Mouse (Mus musculus) heart, postnatal 0 days (tissue): ENCODE results near the gene Zfp383. TPM values are rescaled to one million over a fixed set of nuclear protein-coding genes. Genes with fewer than 3 reads are reported as not detected.

ENCODE experiments used
- ATAC-seq: fragments of 200-750 bp; cut with Nextera tagmentation; 2 replicates; pipeline ENCODE4 v1.8.0; 2017; ENCODE audit warnings: low read depth, moderate number of reproducible peaks, moderate library complexity; ENCODE audit not compliant: insufficient read depth
- DNase-seq: peaks from one replicate; pipeline ENCODE4 v3.0.0-alpha.2; 2016; ENCODE audit warnings: low spot score
- H3K27ac ChIP-seq: fragments of 300-500 bp; sonication (generic); 2 replicates; pipeline ENCODE4 v1.5.1; 2014; ENCODE audit warnings: low read depth, mild to moderate bottlenecking
- H3K27me3 ChIP-seq: fragments of 300-500 bp; sonication (generic); 2 replicates; pipeline ENCODE4 v1.6.1; 2014; ENCODE audit warnings: low read length, mixed read lengths; ENCODE audit not compliant: control insufficient read depth, insufficient read depth
- H3K36me3 ChIP-seq: fragments of 300-500 bp; sonication (generic); replicated peaks from 2 replicates; pipeline ENCODE4 v1.6.1; 2014; ENCODE audit warnings: low read length, mixed read lengths; ENCODE audit not compliant: control insufficient read depth, insufficient read depth
- H3K4me1 ChIP-seq: fragments of 300-500 bp; sonication (generic); 2 replicates; pipeline ENCODE4 v1.6.1; 2014; ENCODE audit warnings: antibody characterized with exemption; ENCODE audit not compliant: control insufficient read depth, insufficient read depth
- H3K4me2 ChIP-seq: fragments of 300-500 bp; sonication (generic); 2 replicates; pipeline ENCODE4 v1.6.1; 2014; ENCODE audit warnings: low read depth, mild to moderate bottlenecking, low read length, moderate library complexity
- H3K4me3 ChIP-seq: fragments of 300-500 bp; sonication (generic); 2 replicates; pipeline ENCODE4 v1.5.1; 2014; ENCODE audit warnings: low read depth, low read length
- H3K9ac ChIP-seq: fragments of 300-500 bp; sonication (generic); replicated peaks from 2 replicates; pipeline ENCODE4 v1.6.1; 2014; ENCODE audit warnings: low read depth, low read length, mixed read lengths
- H3K9me3 ChIP-seq: fragments of 300-500 bp; sonication (generic); replicated peaks from 2 replicates; pipeline ENCODE4 v1.6.1; 2016; ENCODE audit warnings: low read length; ENCODE audit not compliant: control insufficient read depth
- CTCF ChIP-seq: IDR thresholded peaks from 2 replicates; pipeline ENCODE4 v1.5.1; 2016; ENCODE audit warnings: antibody characterized with exemption, control low read depth, low read depth
- EP300 ChIP-seq: IDR thresholded peaks from 2 replicates; pipeline ENCODE4 v1.6.1; 2016; ENCODE audit warnings: antibody characterized with exemption, low read depth
- WGBS: fragments of 180-500 bp; shearing (Covaris S2); extraction: QIAGEN DNeasy Blood & Tissue Kit; methylation state at CpG from one replicate; pipeline ENCODE4 v1.1.7; 2014; 5-methylcytosine and 5-hydroxymethylcytosine counted together
- polyA plus RNA-seq: library from polyadenylated mRNA; unstranded; fragments of >200 nt; fragmentation: Nextera tagmentation; extraction: Ambion mirVana; gene quantifications from 2 replicates; pipeline ENCODE4 v1.2.1, GENCODE M21; 2015
- total RNA-seq: library from RNA; depleted of rRNA; stranded (reverse); fragments of >200 nt; gene quantifications from 2 replicates; pipeline ENCODE4 v1.2.3, GENCODE M21; 2014; ENCODE audit warnings: low replicate concordance

Zfp383 gene
- total and polyA plus RNA-seq, 2 experiments from 2014 or later: 3.0 to 5.3 TPM

DNA sequence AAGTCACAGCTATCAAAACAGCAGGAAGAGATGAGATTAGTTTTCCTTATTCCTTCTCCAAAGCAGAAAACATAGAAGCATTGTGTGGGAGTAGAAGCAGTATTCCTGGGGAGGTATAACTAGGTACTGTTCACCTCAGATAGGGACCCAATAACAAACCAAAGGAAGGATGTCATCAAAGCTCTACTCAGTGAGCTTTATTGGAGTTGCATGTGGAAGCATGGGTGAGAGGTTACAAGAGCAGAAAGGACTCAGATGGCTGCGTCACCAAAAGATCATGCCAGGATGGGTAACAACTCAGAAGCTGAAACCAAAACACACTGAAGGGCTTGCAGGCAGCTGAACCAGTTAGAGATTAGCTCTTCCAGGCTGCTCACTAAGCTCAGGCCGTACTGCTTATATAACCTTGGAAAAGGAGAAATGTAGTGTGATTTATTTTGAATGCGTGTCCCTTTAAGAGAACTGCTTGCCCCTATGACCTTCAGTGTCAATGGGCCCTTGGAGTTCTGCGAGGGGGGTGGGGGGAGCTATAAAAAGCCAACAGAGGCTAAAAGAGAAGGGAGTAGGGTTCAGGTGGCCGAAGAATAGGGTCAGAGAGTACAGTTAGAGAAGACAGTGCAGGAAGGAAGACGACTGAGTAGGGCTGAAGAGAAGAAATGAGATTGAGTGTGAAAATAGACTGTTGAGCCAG lies 9.5 kb downstream of the Zfp383 start:
- TF ChIP-seq CTCF (no peak), EP300 (no peak)
- Histone ChIP-seq H3K9me3 (peaks cover 15% of the 10 kb centered on the region; the same call in 1 of the 2 replicates), H3K9ac (no peak overlapping the region), H3K4me2 (no peak overlapping the region), H3K4me3 (no peak overlapping the region), H3K36me3 (peaks cover 36% of the 10 kb centered on the region), H3K27me3 (no peaks in the 10 kb centered on the region), H3K4me1 (0 out of 2 replicates have a peak, but pooled peaks cover 4% of the 10 kb centered on the region), H3K27ac (peak overlapping the region; percentile 86)
- peak; percentile 83 for ATAC-seq
- DNase-seq: peak; percentile 52
- WGBS: 24% methylated on average over 6 of the region's 6 CpGs

- Histone ChIP-seq H3K4me2 (no peak overlapping the region), H3K4me1 (0 out of 2 replicates have a peak, but pooled peaks cover 4% of the 10 kb centered on the region), H3K36me3 (peaks cover 31% of the 10 kb centered on the region), H3K27me3 (no peaks in the 10 kb centered on the region), H3K9ac (no peak overlapping the region), H3K4me3 (no peak overlapping the region), H3K27ac (peak overlapping the region; percentile 86), H3K9me3 (peaks cover 15% of the 10 kb centered on the region; the same call in 1 of the 2 replicates)
- TF ChIP-seq EP300: no peak
- no peak for TF ChIP-seq CTCF
- DNase-seq (no peak), ATAC-seq (peak; percentile 41; the same call in 1 of the 2 replicates)
- 76% methylated on average over 4 of the region's 4 CpGs for WGBS
Observed at GRCm38 (mm10) chr7:29918062-29918453, 10.0 kb downstream of the Zfp383 start.

GRCm38 (mm10) chr7:29921439-29922093 lies 13.5 kb downstream of the Zfp383 start:
- Histone ChIP-seq H3K27me3 (no peaks in the 10 kb centered on the region), H3K9me3 (no peaks in the 10 kb centered on the region), H3K4me3 (no peak overlapping the region), H3K4me2 (no peak overlapping the region), H3K4me1 (0 out of 2 replicates have a peak, but pooled peaks cover 4% of the 10 kb centered on the region), H3K27ac (no peak overlapping the region), H3K9ac (no peak overlapping the region), H3K36me3 (no peaks in the 10 kb centered on the region)
- WGBS: 52% methylated on average over 6 of the region's 6 CpGs
- TF ChIP-seq CTCF (no peak), EP300 (no peak)
- no peak for DNase-seq
- no peak for ATAC-seq

- Histone ChIP-seq H3K27ac (no peak overlapping the region), H3K36me3 (no peaks in the 10 kb centered on the region), H3K9me3 (no peaks in the 10 kb centered on the region), H3K4me2 (no peak overlapping the region), H3K9ac (no peak overlapping the region), H3K4me3 (no peak overlapping the region), H3K4me1 (0 out of 2 replicates have a peak, but pooled peaks cover 3% of the 10 kb centered on the region), H3K27me3 (no peaks in the 10 kb centered on the region)
- 76% methylated on average over 2 of the region's 2 CpGs for WGBS
- DNase-seq: no peak
- no peak for ATAC-seq
- no peak for TF ChIP-seq EP300
- TF ChIP-seq CTCF: no peak
Observed at GRCm38 (mm10) chr7:29922780-29923179, 14.8 kb downstream of the Zfp383 start.

DNA sequence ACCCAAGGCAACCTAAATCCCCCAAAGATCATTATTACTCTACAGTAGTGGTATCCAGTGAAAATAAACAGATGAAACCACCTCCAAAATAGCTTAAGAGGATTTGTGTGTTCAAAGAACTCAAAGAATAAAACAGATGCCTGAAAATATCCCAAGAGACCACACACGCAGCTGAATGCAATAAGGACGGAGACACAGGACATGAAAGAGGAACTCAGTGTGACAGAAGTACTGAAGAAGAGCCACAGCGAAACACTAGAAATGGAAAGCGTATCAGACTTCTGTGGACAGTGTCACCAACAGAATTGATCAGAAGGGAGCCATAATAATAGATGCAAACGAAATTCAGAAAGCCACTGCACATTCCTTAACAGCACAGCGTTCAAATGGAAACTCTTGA lies 30.8 kb downstream of the Zfp383 start:
- no peak overlapping the region for H3K9ac ChIP-seq
- no peak overlapping the region for H3K4me2 ChIP-seq
- no peak overlapping the region for H3K4me3 ChIP-seq
- TF ChIP-seq CTCF (no peak), EP300 (no peak)
- H3K36me3 ChIP-seq: peaks cover 39% of the 10 kb centered on the region
- ATAC-seq: no peak
- H3K9me3 ChIP-seq: no peaks in the 10 kb centered on the region
- WGBS: 89% methylated on average over 6 of the region's 6 CpGs
- peaks cover 6% of the 10 kb centered on the region; the same call in 1 of the 2 replicates for H3K4me1 ChIP-seq
- H3K27ac ChIP-seq: no peak overlapping the region
- no peaks in the 10 kb centered on the region for H3K27me3 ChIP-seq
- no peak for DNase-seq
